Mouse (Mus musculus): ENCODE results near the gene Dpp9.
"Not testable (repeated sequence)": the region's sequence is repeated elsewhere in the genome, so short reads cannot be mapped to it uniquely, and the experiment has no call there.

The Dpp9 gene

GRCm38 (mm10) chr17:56218377-56219191 is at the start of gene Dpp9:
Dpp9 (minus strand) TSS chr17:56218905.
- peak; percentile 91 for DNase-seq (ENCODE audit: low spot score)

GRCm38 (mm10) chr17:56266271-56266670 is 47.6 kb upstream of the Dpp9 start:
- DNase-seq (ENCODE audit: low spot score) = peak; percentile 85

GRCm38 (mm10) chr17:56265869-56266268 is 47.2 kb upstream of the Dpp9 start:
- DNase-seq (ENCODE audit: low spot score) = no peak

- no peak for DNase-seq (ENCODE audit: low spot score)
Observed at GRCm38 (mm10) chr17:56265011-56265410, 46.3 kb upstream of the Dpp9 start.

GRCm38 (mm10) chr17:56264020-56264419 is 45.3 kb upstream of the Dpp9 start:
- peak; percentile 70 for DNase-seq (ENCODE audit: low spot score)

GRCm38 (mm10) chr17:56262645-56263094 is 44.0 kb upstream of the Dpp9 start:
- no peak for DNase-seq (ENCODE audit: low spot score)

GRCm38 (mm10) chr17:56261166-56261565 is 42.5 kb upstream of the Dpp9 start:
- no peak for DNase-seq (ENCODE audit: low spot score)

GRCm38 (mm10) chr17:56259301-56260037 is 40.8 kb upstream of the Dpp9 start:
- DNase-seq (ENCODE audit: low spot score) = no peak

- DNase-seq (ENCODE audit: low spot score) = not testable (repeated sequence)
Observed at GRCm38 (mm10) chr17:56258812-56259211, 40.1 kb upstream of the Dpp9 start.

GRCm38 (mm10) chr17:56258269-56258668 is 39.6 kb upstream of the Dpp9 start:
- DNase-seq (ENCODE audit: low spot score) = not testable (repeated sequence)

GRCm38 (mm10) chr17:56257181-56257894 is 38.6 kb upstream of the Dpp9 start:
- no peak for DNase-seq (ENCODE audit: low spot score)

- peak; percentile 98 for DNase-seq (ENCODE audit: low spot score)
Observed at GRCm38 (mm10) chr17:56256239-56256881, 37.7 kb upstream of the Dpp9 start, which contains the start of gene Fem1a. Fem1a (plus strand) TSS chr17:56256810.

- DNase-seq (ENCODE audit: low spot score) = peak; percentile 98
Observed at GRCm38 (mm10) chr17:56255863-56256238, 37.1 kb upstream of the Dpp9 start.

GRCm38 (mm10) chr17:56255429-56255828 is 36.7 kb upstream of the Dpp9 start:
- peak; percentile 73 for DNase-seq (ENCODE audit: low spot score)

GRCm38 (mm10) chr17:56254695-56255094 is 36.0 kb upstream of the Dpp9 start:
- DNase-seq (ENCODE audit: low spot score) = no peak

- no peak for DNase-seq (ENCODE audit: low spot score)
Observed at GRCm38 (mm10) chr17:56251136-56251829, 32.6 kb upstream of the Dpp9 start.

- no peak for DNase-seq (ENCODE audit: low spot score)
Observed at GRCm38 (mm10) chr17:56245608-56246007, 26.9 kb upstream of the Dpp9 start.

GRCm38 (mm10) chr17:56241541-56242401 is 23.1 kb upstream of the Dpp9 start:
- no peak for DNase-seq (ENCODE audit: low spot score)

GRCm38 (mm10) chr17:56233818-56234469 is 15.2 kb upstream of the Dpp9 start:
- peak; percentile 74 for DNase-seq (ENCODE audit: low spot score)

- DNase-seq (ENCODE audit: low spot score) = no peak
Observed at GRCm38 (mm10) chr17:56233389-56233788, 14.7 kb upstream of the Dpp9 start.

Data from left cerebral cortex, adult 11 months (tissue).